Mouse (Mus musculus) neural tube, embryonic 15.5 days (tissue): ENCODE data around the gene Abca12. TPM values are rescaled to one million over a fixed set of nuclear protein-coding genes. Genes with fewer than 3 reads are reported as not detected.

Experiments used
- ATAC-seq: fragments of 200-750 bp; cut with Nextera tagmentation; 2 replicates; pipeline ENCODE4 v1.8.0; 2017; ENCODE audit warnings: mild to moderate bottlenecking, moderate TSS enrichment, moderate library complexity; ENCODE audit not compliant: low FRiP score
- H3K27ac ChIP-seq: fragments of 300-500 bp; sonication (generic); replicated peaks from 2 replicates; pipeline ENCODE4 v1.5.1; 2015; ENCODE audit warnings: mild to moderate bottlenecking, inconsistent platforms
- H3K27me3 ChIP-seq: fragments of 300-500 bp; sonication (generic); replicated peaks from 2 replicates; pipeline ENCODE4 v1.6.1; 2015; ENCODE audit warnings: inconsistent platforms
- H3K36me3 ChIP-seq: fragments of 300-500 bp; sonication (generic); 2 replicates; pipeline ENCODE4 v1.6.1; 2015; ENCODE audit warnings: inconsistent platforms
- H3K4me1 ChIP-seq: fragments of 300-500 bp; sonication (generic); 2 replicates; pipeline ENCODE4 v1.6.1; 2015; ENCODE audit warnings: inconsistent platforms
- H3K4me2 ChIP-seq: fragments of 300-500 bp; sonication (generic); 2 replicates; pipeline ENCODE4 v1.6.1; 2015; ENCODE audit warnings: inconsistent platforms, mild to moderate bottlenecking, moderate library complexity
- H3K4me3 ChIP-seq: fragments of 300-500 bp; sonication (generic); replicated peaks from 2 replicates; pipeline ENCODE4 v1.5.1; 2015; ENCODE audit warnings: mild to moderate bottlenecking, inconsistent platforms
- H3K9ac ChIP-seq: fragments of 300-500 bp; sonication (generic); replicated peaks from 2 replicates; pipeline ENCODE4 v1.6.1; 2015; ENCODE audit warnings: mild to moderate bottlenecking, inconsistent platforms
- H3K9me3 ChIP-seq: fragments of 300-500 bp; sonication (generic); replicated peaks from 2 replicates; pipeline ENCODE4 v1.6.1; 2016; ENCODE audit warnings: inconsistent platforms
- WGBS: fragments of 180-500 bp; shearing (Covaris S2); methylation state at CpG from one replicate; pipeline ENCODE4 v1.1.7; 2015; ENCODE audit warnings: mixed read lengths; 5-methylcytosine and 5-hydroxymethylcytosine counted together
- polyA plus RNA-seq: library from polyadenylated mRNA; unstranded; fragments of >200 nt; fragmentation: Nextera tagmentation; extraction: Ambion mirVana; gene quantifications from 2 replicates; pipeline ENCODE4 v1.2.1, GENCODE M21; 2015

Gene Abca12
- polyA plus RNA-seq, 1 experiment from 2014 or later, result 0.12 TPM

DNA sequence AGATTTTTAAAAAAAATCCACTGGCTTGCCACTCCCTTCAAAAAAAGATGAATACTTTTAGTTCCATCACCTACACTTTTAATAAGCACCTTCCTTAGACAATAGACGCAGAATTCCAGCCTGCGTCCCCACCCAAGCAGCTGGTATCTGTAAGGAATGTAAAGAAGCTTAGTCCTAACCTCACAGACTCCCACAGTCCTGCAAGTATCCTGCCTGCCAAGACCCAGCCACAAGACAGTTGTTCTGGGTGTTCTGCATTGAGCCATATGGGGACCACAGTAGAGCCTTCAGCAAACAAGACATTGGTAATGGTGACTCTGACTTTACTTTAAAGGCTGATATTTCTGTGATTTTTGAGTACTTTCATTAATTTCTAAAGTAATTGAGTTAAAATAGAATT, 22.2 kb downstream of the Abca12 start:
- ATAC-seq, result no peak
- no peak overlapping the region for H3K4me2 ChIP-seq
- H3K9me3 ChIP-seq, result no peaks in the 10 kb centered on the region
- no peaks in the 10 kb centered on the region for H3K36me3 ChIP-seq
- no peak overlapping the region for H3K9ac ChIP-seq
- H3K4me1 ChIP-seq, result no peaks in the 10 kb centered on the region
- no peaks in the 10 kb centered on the region for H3K27me3 ChIP-seq
- H3K4me3 ChIP-seq, result no peak overlapping the region
- H3K27ac ChIP-seq, result no peak overlapping the region
- WGBS, result 96% methylated on average over 2 of the region's 2 CpGs

DNA sequence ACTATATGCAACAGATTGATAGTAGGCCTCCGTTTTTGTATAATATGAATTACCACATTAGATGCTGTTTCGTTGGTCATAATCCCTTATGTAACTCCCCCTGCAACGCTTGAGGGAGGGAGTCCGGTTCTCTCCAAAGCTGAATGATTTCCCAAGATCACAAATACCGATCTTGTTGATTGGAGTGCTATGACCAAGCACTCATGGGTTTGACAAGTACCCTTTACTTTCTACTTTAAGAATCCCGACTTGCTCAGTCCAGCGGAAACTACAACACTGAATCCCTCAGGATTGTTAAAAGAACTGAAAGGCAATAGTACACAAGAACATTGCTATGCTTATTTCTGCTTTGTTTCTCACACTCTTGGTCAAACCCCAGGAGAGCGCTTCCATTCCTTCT, 28.1 kb downstream of the Abca12 start:
- WGBS, result 93% methylated on average over 8 of the region's 8 CpGs
- Histone ChIP-seq H3K4me1 (no peaks in the 10 kb centered on the region), H3K27me3 (no peaks in the 10 kb centered on the region), H3K9ac (no peak overlapping the region), H3K27ac (no peak overlapping the region), H3K36me3 (no peaks in the 10 kb centered on the region), H3K4me2 (no peak overlapping the region), H3K9me3 (0 out of 2 replicates have a peak, but pooled peaks cover 3% of the 10 kb centered on the region), H3K4me3 (no peak overlapping the region)
- ATAC-seq, result no peak

DNA sequence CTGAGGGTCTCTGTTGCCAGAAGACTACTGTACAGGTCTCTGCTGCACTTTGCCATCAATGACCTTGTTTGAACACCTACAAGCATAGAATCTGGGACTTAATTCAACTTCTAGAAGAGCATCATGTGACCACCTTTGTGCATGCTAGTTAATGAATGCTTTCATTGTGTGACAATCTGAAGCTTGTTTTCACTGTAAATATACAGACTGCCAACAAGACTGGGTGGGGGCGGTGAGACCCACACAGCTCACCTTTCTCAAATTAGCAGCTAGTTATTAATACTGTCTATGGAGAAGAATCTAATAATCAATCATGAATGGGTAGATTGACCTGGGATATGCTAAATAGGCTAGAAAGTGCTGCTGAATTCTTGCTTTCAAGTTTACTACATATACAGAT, 30.6 kb downstream of the Abca12 start:
- Histone ChIP-seq H3K9ac (no peak overlapping the region), H3K4me1 (no peaks in the 10 kb centered on the region), H3K4me3 (no peak overlapping the region), H3K9me3 (0 out of 2 replicates have a peak, but pooled peaks cover 3% of the 10 kb centered on the region), H3K27ac (no peak overlapping the region), H3K4me2 (no peak overlapping the region), H3K27me3 (no peaks in the 10 kb centered on the region), H3K36me3 (no peaks in the 10 kb centered on the region)
- ATAC-seq, result no peak
- 90% methylated on average over 1 of the region's 1 CpGs for WGBS

GRCm38 (mm10) chr1:71373090-71373489, 41.6 kb downstream of the Abca12 start:
- Histone ChIP-seq H3K9me3 (no peaks in the 10 kb centered on the region), H3K4me3 (no peak overlapping the region), H3K4me2 (no peak overlapping the region), H3K9ac (no peak overlapping the region), H3K27ac (no peak overlapping the region), H3K27me3 (no peaks in the 10 kb centered on the region), H3K4me1 (no peaks in the 10 kb centered on the region), H3K36me3 (no peaks in the 10 kb centered on the region)
- ATAC-seq, result no peak
- WGBS, result 93% methylated on average over 5 of the region's 5 CpGs

DNA sequence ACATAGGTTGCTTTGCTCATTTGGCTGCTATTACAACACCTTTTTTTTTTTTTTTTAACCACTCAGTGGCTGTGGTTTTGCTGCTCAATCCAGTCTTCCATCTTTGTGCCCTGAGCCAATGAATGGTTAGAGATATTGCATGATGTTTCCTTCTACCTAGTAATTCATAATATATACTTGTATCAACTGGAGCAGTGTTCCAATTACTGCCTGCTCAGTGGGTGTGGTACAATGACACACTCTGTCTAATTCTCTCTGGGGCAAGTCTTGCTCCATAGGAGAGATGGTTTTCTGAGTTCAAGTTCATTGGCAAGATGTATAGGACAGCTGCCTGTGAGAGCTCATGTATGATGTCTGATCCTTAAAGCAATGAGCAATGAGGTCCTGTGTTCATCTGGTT, 44.4 kb downstream of the Abca12 start:
- Histone ChIP-seq H3K4me3 (no peak overlapping the region), H3K9ac (no peak overlapping the region), H3K36me3 (no peaks in the 10 kb centered on the region), H3K9me3 (no peaks in the 10 kb centered on the region), H3K4me1 (no peaks in the 10 kb centered on the region), H3K4me2 (no peak overlapping the region), H3K27me3 (no peaks in the 10 kb centered on the region), H3K27ac (no peak overlapping the region)
- ATAC-seq, result no peak

DNA sequence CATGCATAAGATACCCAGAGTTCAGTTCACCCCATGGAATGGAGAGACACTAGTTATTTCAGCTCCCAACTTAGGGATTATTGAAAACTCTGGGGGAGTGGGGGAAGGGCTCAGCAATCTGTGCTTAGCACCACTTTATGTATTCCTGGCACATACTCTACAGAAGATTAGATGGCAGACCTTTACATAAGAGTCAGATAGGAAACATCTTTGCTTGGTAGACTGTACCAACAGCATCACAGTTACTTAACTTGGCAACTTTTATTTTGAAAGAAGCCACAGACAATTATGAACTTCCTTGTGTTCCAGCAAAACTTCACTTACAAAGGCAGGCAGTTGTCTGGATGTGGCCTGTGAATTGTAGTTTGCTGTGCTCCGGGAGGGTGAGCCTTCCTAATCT, 46.9 kb downstream of the Abca12 start:
- no peaks in the 10 kb centered on the region for H3K36me3 ChIP-seq
- H3K27me3 ChIP-seq, result no peaks in the 10 kb centered on the region
- ATAC-seq, result no peak
- 80% methylated on average over 1 of the region's 1 CpGs for WGBS
- no peaks in the 10 kb centered on the region for H3K4me1 ChIP-seq
- H3K9me3 ChIP-seq, result no peaks in the 10 kb centered on the region
- no peak overlapping the region for H3K27ac ChIP-seq
- no peak overlapping the region for H3K9ac ChIP-seq
- no peak overlapping the region for H3K4me2 ChIP-seq
- H3K4me3 ChIP-seq, result no peak overlapping the region

DNA sequence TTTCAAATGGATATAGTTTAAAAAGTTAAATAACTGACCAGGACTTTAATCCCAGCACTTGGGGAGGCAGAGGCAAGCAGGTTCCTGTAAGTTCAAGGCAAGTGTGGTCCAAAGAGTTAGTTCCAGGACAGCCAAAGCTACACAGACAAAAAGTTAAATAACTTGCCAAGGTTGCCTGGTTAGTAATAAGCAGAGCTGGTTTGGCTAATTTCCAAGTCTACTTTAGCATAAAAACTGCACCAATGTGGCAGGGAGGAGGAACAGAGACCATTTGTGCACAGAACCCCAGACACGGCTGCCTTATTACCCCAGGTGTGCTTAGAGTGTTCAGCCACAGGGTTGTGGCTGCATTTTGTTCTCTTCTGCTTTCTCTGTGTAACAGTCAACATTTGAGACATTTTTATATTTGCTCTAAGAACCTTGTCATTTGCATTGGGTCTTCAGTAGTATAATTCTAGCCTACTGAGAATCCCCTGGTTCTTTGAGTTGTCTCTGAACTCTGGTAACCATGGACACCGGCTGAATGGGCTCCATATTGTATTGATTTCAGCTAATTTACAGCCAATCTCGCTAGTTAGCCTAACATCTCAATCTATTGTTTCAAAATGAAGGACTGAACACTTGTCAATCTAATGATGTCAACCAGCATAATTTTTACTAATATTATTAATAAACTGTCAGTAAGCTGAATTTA, 71.7 kb downstream of the Abca12 start:
- Histone ChIP-seq H3K4me3 (no peak overlapping the region), H3K27me3 (no peaks in the 10 kb centered on the region), H3K9me3 (no peaks in the 10 kb centered on the region), H3K4me2 (no peak overlapping the region), H3K9ac (no peak overlapping the region), H3K4me1 (peaks cover 5% of the 10 kb centered on the region; the same call in 1 of the 2 replicates), H3K27ac (no peak overlapping the region), H3K36me3 (no peaks in the 10 kb centered on the region)
- WGBS, result 36% methylated on average over 3 of the region's 3 CpGs
- no peak for ATAC-seq

- Histone ChIP-seq H3K27ac (no peak overlapping the region), H3K4me2 (no peak overlapping the region), H3K27me3 (no peaks in the 10 kb centered on the region), H3K4me3 (no peak overlapping the region), H3K36me3 (no peaks in the 10 kb centered on the region), H3K9ac (no peak overlapping the region), H3K4me1 (peaks cover 5% of the 10 kb centered on the region; the same call in 1 of the 2 replicates), H3K9me3 (no peaks in the 10 kb centered on the region)
- ATAC-seq, result no peak
- WGBS, result 27% methylated on average over 4 of the region's 4 CpGs
Observed at GRCm38 (mm10) chr1:71342261-71342594, 72.5 kb downstream of the Abca12 start.

GRCm38 (mm10) chr1:71341370-71342260, 73.1 kb downstream of the Abca12 start:
- H3K27ac ChIP-seq, result no peak overlapping the region
- no peak overlapping the region for H3K4me2 ChIP-seq
- H3K9me3 ChIP-seq, result no peaks in the 10 kb centered on the region
- no peak for ATAC-seq
- no peaks in the 10 kb centered on the region for H3K27me3 ChIP-seq
- H3K4me1 ChIP-seq, result peaks cover 5% of the 10 kb centered on the region; the same call in 1 of the 2 replicates
- H3K36me3 ChIP-seq, result no peaks in the 10 kb centered on the region
- H3K9ac ChIP-seq, result no peak overlapping the region
- 38% methylated on average over 7 of the region's 7 CpGs for WGBS
- no peak overlapping the region for H3K4me3 ChIP-seq

DNA sequence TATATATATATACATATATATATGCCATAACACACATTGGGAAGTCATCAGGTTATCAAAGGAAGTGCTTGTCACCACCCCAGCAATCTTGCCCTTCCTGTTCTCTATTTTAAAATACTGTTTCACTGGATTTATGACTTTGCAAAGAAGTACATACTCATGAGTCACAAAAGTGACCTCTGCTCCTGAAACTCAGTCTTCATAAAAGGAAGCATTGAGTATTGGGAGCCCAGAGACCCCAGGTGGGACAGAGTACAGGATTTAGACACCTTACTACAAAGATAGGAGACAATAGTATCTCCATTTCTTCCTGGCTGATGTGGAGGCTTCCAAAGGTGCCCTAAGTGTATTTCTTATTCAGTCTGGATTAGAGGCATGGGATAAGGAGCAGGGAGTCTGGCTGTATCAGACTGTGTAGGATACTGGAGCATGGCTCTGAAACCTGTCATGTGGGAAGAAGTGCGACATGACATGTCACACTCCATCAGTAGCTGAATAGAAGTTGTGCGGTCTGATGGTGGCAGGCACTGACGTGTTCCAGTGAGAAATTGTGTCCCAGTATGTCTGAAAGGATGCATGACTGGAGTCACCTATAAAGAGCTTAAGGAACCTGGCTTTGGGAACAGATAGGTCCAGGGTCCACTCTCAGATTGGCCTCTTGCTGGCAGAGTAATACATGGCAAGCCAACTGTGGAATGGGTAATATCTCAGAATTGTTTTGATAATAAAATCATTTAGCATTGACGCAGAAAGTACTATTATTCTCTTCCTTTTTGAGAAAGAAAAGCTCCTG, 76.0 kb downstream of the Abca12 start:
- 89% methylated on average over 4 of the region's 4 CpGs for WGBS
- no peak overlapping the region for H3K4me2 ChIP-seq
- no peaks in the 10 kb centered on the region for H3K9me3 ChIP-seq

DNA sequence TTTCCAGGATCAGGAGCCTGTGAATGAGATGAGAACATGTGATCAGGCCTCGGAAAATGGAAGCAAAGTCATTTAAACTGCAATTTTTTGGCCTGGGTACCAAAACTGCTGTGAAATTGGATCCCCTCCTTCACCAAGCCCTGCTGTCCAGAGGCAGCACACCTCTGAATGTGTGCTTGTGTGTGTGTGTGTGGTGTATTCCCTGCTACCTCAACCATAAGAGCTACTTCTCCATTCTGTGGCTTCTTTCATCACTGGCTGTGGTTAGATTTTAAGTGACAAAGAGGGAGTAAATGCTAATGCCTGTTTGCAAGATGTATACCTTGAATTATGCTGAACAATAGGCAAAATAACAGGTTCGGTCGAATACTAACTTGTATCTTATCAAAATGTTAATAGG, 84.4 kb downstream of the Abca12 start:
- no peak overlapping the region for H3K9ac ChIP-seq
- ATAC-seq, result no peak
- no peak overlapping the region for H3K4me3 ChIP-seq
- no peaks in the 10 kb centered on the region for H3K4me1 ChIP-seq
- H3K27me3 ChIP-seq, result no peaks in the 10 kb centered on the region
- WGBS, result 92% methylated on average over 3 of the region's 3 CpGs
- no peaks in the 10 kb centered on the region for H3K36me3 ChIP-seq
- H3K27ac ChIP-seq, result no peak overlapping the region
- no peaks in the 10 kb centered on the region for H3K9me3 ChIP-seq
- no peak overlapping the region for H3K4me2 ChIP-seq

More for the DNA sequence above, 76.0 kb downstream of the Abca12 start:
- ATAC-seq, result no peak
- H3K27me3 ChIP-seq, result no peaks in the 10 kb centered on the region
- H3K4me1 ChIP-seq, result peaks cover 5% of the 10 kb centered on the region; the same call in 1 of the 2 replicates
- no peak overlapping the region for H3K4me3 ChIP-seq
- no peak overlapping the region for H3K27ac ChIP-seq
- H3K9ac ChIP-seq, result no peak overlapping the region
- H3K36me3 ChIP-seq, result no peaks in the 10 kb centered on the region
